Mouse (Mus musculus): ENCODE data around the gene Olfr140.

DNA sequence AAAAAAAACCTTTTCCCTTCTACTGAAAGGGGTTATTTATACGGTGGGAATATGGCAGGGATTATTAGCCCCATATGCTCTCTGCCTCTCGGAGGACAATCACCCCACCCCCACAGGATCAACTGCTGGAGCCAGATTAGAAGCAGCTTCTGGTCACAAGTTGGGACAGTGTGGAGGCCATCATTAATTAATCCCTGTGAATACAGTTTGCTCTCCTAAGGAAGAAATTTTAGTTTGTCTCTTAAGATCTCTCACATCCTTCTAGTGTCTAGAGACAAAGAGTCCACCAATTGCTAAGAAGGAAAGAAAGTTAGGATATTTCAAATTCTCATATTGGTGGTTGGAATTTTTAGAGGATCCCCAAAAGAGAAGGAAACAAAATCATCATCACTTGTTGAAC, 37.9 kb downstream of the Olfr140 start, which contains the start of gene Olfr1264:
- no peak for TF ChIP-seq CTCF (IDR thresholded peaks at IDR 0.05; ENCODE audit: insufficient read depth, low read length)
- no peak for TF ChIP-seq POLR2A (IDR thresholded peaks at IDR 0.05; ENCODE audit: borderline replicate concordance, extremely low read depth, low read depth, low read length)
